Mouse (Mus musculus) forebrain, embryonic 11.5 days (tissue): Measurements from ENCODE around the gene Bdkrb1. TPM values are rescaled to one million over a fixed set of nuclear protein-coding genes. Genes with fewer than 3 reads are reported as not detected.

Source experiments
- ATAC-seq: fragments of 200-750 bp; cut with Nextera tagmentation; replicated peaks from 2 replicates; pipeline ENCODE4 v1.8.0; 2017; ENCODE audit warnings: moderate TSS enrichment; ENCODE audit not compliant: low FRiP score
- DNase-seq: peaks from one replicate; pipeline ENCODE4 v3.0.0-alpha.2; 2017; ENCODE audit warnings: low spot score
- H3K27ac ChIP-seq: fragments of 300-500 bp; sonication (generic); 2 replicates; pipeline ENCODE4 v1.5.1; 2014; ENCODE audit warnings: low read depth, low read length
- H3K27me3 ChIP-seq: fragments of 300-500 bp; sonication (generic); 2 replicates; pipeline ENCODE4 v1.6.1; 2014; ENCODE audit warnings: mild to moderate bottlenecking, low read length, mixed read lengths; ENCODE audit not compliant: control insufficient read depth, insufficient read depth
- H3K36me3 ChIP-seq: fragments of 300-500 bp; sonication (generic); 2 replicates; pipeline ENCODE4 v1.6.1; 2014; ENCODE audit warnings: mild to moderate bottlenecking, low read length, moderate library complexity, mixed read lengths; ENCODE audit not compliant: control insufficient read depth, insufficient read depth
- H3K4me1 ChIP-seq: fragments of 300-500 bp; sonication (generic); replicated peaks from 2 replicates; pipeline ENCODE4 v1.6.1; 2014; ENCODE audit warnings: low read length, mixed read lengths; ENCODE audit not compliant: control insufficient read depth, insufficient read depth
- H3K4me2 ChIP-seq: fragments of 300-500 bp; sonication (generic); 2 replicates; pipeline ENCODE4 v1.6.1; 2014; ENCODE audit warnings: low read depth, mild to moderate bottlenecking, low read length, moderate library complexity, mixed read lengths; ENCODE audit not compliant: severe bottlenecking
- H3K4me3 ChIP-seq: fragments of 300-500 bp; sonication (generic); 2 replicates; pipeline ENCODE4 v1.5.1; 2014; ENCODE audit warnings: low read depth, low read length
- H3K9ac ChIP-seq: fragments of 300-500 bp; sonication (generic); 2 replicates; pipeline ENCODE4 v1.6.1; 2014; ENCODE audit warnings: low read length
- H3K9me3 ChIP-seq: fragments of 300-500 bp; sonication (generic); 2 replicates; pipeline ENCODE4 v1.6.1; 2016; ENCODE audit warnings: low read length, mixed read lengths; ENCODE audit not compliant: control insufficient read depth
- WGBS: fragments of 180-500 bp; shearing (Covaris S2); extraction: QIAGEN DNeasy Blood & Tissue Kit; methylation state at CpG from one replicate; pipeline ENCODE4 v1.1.7; 2014; 5-methylcytosine and 5-hydroxymethylcytosine counted together
- polyA plus RNA-seq: library from polyadenylated mRNA; unstranded; fragments of >200 nt; fragmentation: Nextera tagmentation; extraction: Ambion mirVana; gene quantifications from 2 replicates; pipeline ENCODE4 v1.2.1, GENCODE M21; 2014

Bdkrb1 gene
- polyA plus RNA-seq, 1 experiment from 2014 or later, result not detected

GRCm38 (mm10) chr12:105605212-105605611 is 2.3 kb downstream of the Bdkrb1 start:
- no peaks in the 10 kb centered on the region for H3K36me3 ChIP-seq
- no peak overlapping the region for H3K4me3 ChIP-seq
- DNase-seq, result no peak
- H3K4me1 ChIP-seq, result peaks cover 3% of the 10 kb centered on the region; the same call in 1 of the 2 replicates
- no peak overlapping the region for H3K4me2 ChIP-seq
- no peak overlapping the region for H3K9ac ChIP-seq
- ATAC-seq, result no peak
- no peaks in the 10 kb centered on the region for H3K9me3 ChIP-seq
- H3K27ac ChIP-seq, result no peak overlapping the region
- no peaks in the 10 kb centered on the region for H3K27me3 ChIP-seq
- 5% methylated on average over 8 of the region's 8 CpGs for WGBS

- Histone ChIP-seq H3K9ac (no peak overlapping the region), H3K4me2 (no peak overlapping the region), H3K36me3 (no peaks in the 10 kb centered on the region), H3K4me3 (no peak overlapping the region), H3K9me3 (no peaks in the 10 kb centered on the region), H3K4me1 (peaks cover 3% of the 10 kb centered on the region; the same call in 1 of the 2 replicates), H3K27me3 (no peaks in the 10 kb centered on the region), H3K27ac (no peak overlapping the region)
- ATAC-seq (no peak), DNase-seq (no peak)
- 85% methylated on average over 4 of the region's 4 CpGs for WGBS
Measured at GRCm38 (mm10) chr12:105606881-105607280, 4.0 kb downstream of the Bdkrb1 start.

- DNase-seq (no peak), ATAC-seq (no peak)
- Histone ChIP-seq H3K27ac (no peak overlapping the region), H3K36me3 (no peaks in the 10 kb centered on the region; the same call in 1 of the 2 replicates), H3K4me3 (no peak overlapping the region), H3K9ac (no peak overlapping the region), H3K27me3 (no peaks in the 10 kb centered on the region), H3K9me3 (no peaks in the 10 kb centered on the region), H3K4me2 (no peak overlapping the region), H3K4me1 (no peaks in the 10 kb centered on the region)
- WGBS, result 90% methylated on average over 2 of the region's 2 CpGs
Measured at GRCm38 (mm10) chr12:105611045-105611444, 8.2 kb downstream of the Bdkrb1 start.

- Histone ChIP-seq H3K9me3 (no peaks in the 10 kb centered on the region), H3K36me3 (no peaks in the 10 kb centered on the region; the same call in 1 of the 2 replicates), H3K4me1 (no peaks in the 10 kb centered on the region), H3K4me2 (no peak overlapping the region), H3K4me3 (no peak overlapping the region), H3K27me3 (no peaks in the 10 kb centered on the region), H3K27ac (no peak overlapping the region), H3K9ac (no peak overlapping the region)
- no peak; the same call in 1 of the 2 replicates for ATAC-seq
- 12% methylated on average over 7 of the region's 7 CpGs for WGBS
- peak; percentile 88 for DNase-seq
Measured at GRCm38 (mm10) chr12:105611748-105612147, 8.9 kb downstream of the Bdkrb1 start.

- Histone ChIP-seq H3K27ac (no peak overlapping the region), H3K4me3 (no peak overlapping the region), H3K27me3 (no peaks in the 10 kb centered on the region), H3K9ac (no peak overlapping the region), H3K36me3 (no peaks in the 10 kb centered on the region; the same call in 1 of the 2 replicates), H3K4me1 (no peaks in the 10 kb centered on the region), H3K9me3 (no peaks in the 10 kb centered on the region), H3K4me2 (no peak overlapping the region)
- DNase-seq (no peak), ATAC-seq (no peak)
- WGBS, result 89% methylated on average over 10 of the region's 10 CpGs
Measured at GRCm38 (mm10) chr12:105613559-105613958, 10.7 kb downstream of the Bdkrb1 start.

- Histone ChIP-seq H3K27ac (no peak overlapping the region), H3K9ac (no peak overlapping the region), H3K4me1 (no peaks in the 10 kb centered on the region), H3K9me3 (no peaks in the 10 kb centered on the region), H3K4me2 (no peak overlapping the region), H3K4me3 (no peak overlapping the region), H3K27me3 (no peaks in the 10 kb centered on the region), H3K36me3 (peaks cover 3% of the 10 kb centered on the region; the same call in 1 of the 2 replicates)
- WGBS, result 95% methylated on average over 7 of the region's 7 CpGs
- ATAC-seq, result no peak
- DNase-seq, result no peak
Measured at GRCm38 (mm10) chr12:105622048-105622447, 19.2 kb downstream of the Bdkrb1 start.

- DNase-seq, result no peak
- no peak for ATAC-seq
- H3K4me2 ChIP-seq, result no peak overlapping the region
- H3K9me3 ChIP-seq, result no peaks in the 10 kb centered on the region
- H3K4me3 ChIP-seq, result no peak overlapping the region
- no peak overlapping the region for H3K27ac ChIP-seq
- peaks cover 3% of the 10 kb centered on the region; the same call in 1 of the 2 replicates for H3K36me3 ChIP-seq
- WGBS, result 60% methylated on average over 12 of the region's 12 CpGs
- no peaks in the 10 kb centered on the region for H3K4me1 ChIP-seq
- no peaks in the 10 kb centered on the region for H3K27me3 ChIP-seq
- no peak overlapping the region for H3K9ac ChIP-seq
Measured at GRCm38 (mm10) chr12:105622981-105623539, 20.2 kb downstream of the Bdkrb1 start.

- 79% methylated on average over 7 of the region's 7 CpGs for WGBS
- Histone ChIP-seq H3K27ac (no peak overlapping the region), H3K27me3 (no peaks in the 10 kb centered on the region), H3K9ac (no peak overlapping the region), H3K4me1 (no peaks in the 10 kb centered on the region), H3K4me3 (no peak overlapping the region), H3K4me2 (no peak overlapping the region), H3K36me3 (no peaks in the 10 kb centered on the region; the same call in 1 of the 2 replicates), H3K9me3 (no peaks in the 10 kb centered on the region)
- no peak for DNase-seq
- no peak for ATAC-seq
Measured at GRCm38 (mm10) chr12:105625798-105626197, 22.9 kb downstream of the Bdkrb1 start.
